Mouse (Mus musculus): Measurements from ENCODE around the gene Pkp3.

Gene Pkp3

GRCm38 (mm10) chr7:141056976-141057375, 21.0 kb upstream of the Pkp3 start:
- in situ Hi-C loops (cut with MboI, MseI) = loop anchor here (5.0 kb wide), 1 partner anchor 215 kb away; no protein-coding TSS in a partner anchor

DNA sequence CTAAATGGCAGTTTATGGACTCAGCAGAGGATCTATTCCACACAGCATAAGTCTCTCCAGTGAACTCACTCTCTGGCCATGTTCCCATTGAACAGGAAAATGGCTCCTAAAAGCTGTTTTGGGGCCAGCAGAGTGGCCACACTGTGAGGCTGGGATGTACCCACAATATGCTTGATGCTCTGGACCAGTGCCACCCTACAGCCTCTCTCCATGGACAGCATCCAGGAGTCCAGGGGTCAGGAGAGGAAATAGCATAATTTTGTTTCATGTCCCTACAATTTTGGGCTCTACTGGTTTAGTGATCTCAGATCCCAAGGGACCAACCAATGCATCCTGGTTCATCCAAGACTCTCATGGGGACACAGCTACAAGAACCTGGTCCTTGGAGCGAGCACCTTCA, 20.5 kb upstream of the Pkp3 start:
- in situ Hi-C loops (cut with MboI, MseI) = loop anchor here (5.0 kb wide), 1 partner anchor 215 kb away; no protein-coding TSS in a partner anchor

DNA sequence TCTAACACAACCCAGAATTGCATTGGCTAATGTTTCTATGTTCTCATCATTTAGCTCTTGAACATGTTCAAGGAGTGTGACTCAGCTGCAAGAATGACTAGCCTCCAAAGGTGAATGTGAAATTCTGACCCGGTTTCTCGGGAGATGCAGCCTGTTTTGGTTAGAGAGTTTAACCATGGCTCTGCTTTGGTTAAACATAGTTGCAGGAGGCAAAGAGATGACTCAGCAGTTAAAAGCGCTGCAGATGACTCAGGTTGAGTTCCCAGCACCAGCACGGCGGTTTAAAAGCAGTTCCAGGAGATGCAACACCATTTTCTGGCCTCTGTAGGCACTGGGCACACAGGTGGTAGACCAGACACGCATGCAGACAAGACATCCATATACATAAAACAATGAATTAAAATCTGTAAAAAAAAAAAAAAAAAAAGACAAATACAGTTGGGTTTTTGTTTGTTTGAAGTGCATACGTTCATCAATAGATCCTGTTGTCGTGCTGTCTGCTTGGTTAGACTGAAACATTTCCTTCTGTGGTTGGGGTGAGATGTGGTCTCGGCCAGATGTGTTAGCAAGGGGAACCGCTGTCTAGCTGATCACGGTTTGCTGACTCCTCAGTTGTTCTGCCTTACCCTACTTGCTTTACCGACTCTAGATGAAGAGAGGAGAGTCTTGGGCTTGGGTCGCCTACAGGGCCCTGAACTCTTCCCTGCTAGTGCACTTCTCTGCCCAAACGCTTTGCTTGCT, 19.2 kb upstream of the Pkp3 start:
- in situ Hi-C loops (cut with MboI, MseI) = loop anchor here (5.0 kb wide), 1 partner anchor 216 kb away; no protein-coding TSS in a partner anchor

DNA sequence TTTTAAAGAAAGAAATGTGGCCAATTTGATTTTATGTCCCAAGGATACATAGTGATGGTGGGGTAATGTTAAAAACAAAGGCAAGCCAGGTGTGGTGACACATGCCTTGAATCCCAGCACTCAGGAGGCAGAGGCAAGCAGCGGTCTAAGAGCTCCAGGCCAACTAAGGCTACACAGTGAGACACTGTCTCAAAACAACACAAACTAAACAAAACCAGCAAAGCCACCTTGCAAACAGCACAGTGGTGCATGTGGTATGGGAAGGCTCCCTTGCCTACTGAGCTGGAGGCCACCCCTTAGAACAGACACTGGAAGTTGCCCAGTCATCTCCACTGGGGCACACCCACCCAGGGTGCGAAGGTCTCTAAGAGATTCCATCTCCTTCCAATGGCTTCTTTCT, 18.1 kb upstream of the Pkp3 start:
- in situ Hi-C loops (cut with MboI, MseI) = loop anchor here (5.0 kb wide), 2 partner anchors 117 to 218 kb away; no protein-coding TSS in a partner anchor

- in situ Hi-C loops (cut with MboI, MseI) = loop anchor here (5.0 kb wide), 1 partner anchor 117 kb away; no protein-coding TSS in a partner anchor
Observed at GRCm38 (mm10) chr7:141060426-141061242, 17.4 kb upstream of the Pkp3 start, which contains the start of gene B4galnt4. B4galnt4 (plus strand) TSS chr7:141061104.

DNA sequence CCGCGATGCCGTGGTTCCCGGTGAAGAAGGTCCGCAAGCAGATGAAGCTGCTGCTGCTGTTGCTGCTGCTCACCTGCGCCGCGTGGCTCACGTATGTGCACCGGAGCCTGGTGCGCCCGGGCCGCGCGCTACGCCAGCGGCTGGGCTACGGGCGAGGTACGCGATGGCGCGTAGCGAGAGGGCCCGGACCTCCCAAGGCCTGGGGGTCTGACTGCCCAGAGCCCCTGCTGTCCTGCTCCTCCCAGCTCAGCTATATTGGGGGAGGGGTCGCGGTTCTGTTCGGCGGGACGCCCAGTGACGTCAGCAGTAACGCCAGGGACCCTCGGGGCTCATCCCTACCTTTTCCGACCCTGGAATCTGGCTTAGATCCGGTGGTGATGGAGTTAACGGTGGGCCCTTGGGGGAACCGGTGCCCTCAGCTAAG, 16.7 kb upstream of the Pkp3 start:
- in situ Hi-C loops (cut with MboI, MseI) = loop anchor here (5.0 kb wide), 1 partner anchor 116 kb away; no protein-coding TSS in a partner anchor

DNA sequence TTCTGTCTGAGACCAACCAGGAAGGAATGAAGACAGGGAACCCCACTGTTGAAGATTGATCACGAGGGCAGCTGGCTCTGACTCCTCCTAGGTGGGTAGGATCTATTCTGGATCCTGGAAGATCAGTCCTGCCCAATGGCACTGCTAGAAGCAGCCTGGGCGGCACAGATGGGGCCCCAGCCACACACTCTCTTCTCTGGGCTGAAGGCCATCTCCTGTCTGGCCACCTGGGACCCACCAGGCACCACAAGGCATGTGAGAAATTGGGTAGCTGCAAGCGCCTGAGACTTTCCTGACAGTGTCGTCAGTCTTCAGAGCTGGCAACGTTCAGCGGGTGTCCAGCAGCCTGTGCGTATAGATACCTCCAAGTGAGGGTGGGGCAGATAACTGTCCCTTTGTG, 15.5 kb upstream of the Pkp3 start:
- in situ Hi-C loops (cut with MboI, MseI) = loop anchor here (5.0 kb wide), 1 partner anchor 115 kb away; no protein-coding TSS in a partner anchor

- in situ Hi-C loops (cut with MboI, MseI) = loop anchor here (5.0 kb wide), 1 partner anchor 114 kb away; no protein-coding TSS in a partner anchor
Observed at GRCm38 (mm10) chr7:141063353-141063752, 14.7 kb upstream of the Pkp3 start.

GRCm38 (mm10) chr7:141064175-141064574, 13.8 kb upstream of the Pkp3 start:
- in situ Hi-C loops (cut with MboI, MseI) = loop anchor here (5.0 kb wide), 1 partner anchor 113 kb away; no protein-coding TSS in a partner anchor

GRCm38 (mm10) chr7:141064576-141064975, 13.4 kb upstream of the Pkp3 start:
- in situ Hi-C loops (cut with MboI, MseI) = loop anchor here (5.0 kb wide), 1 partner anchor 113 kb away; no protein-coding TSS in a partner anchor

GRCm38 (mm10) chr7:141068351-141068750, 9.7 kb upstream of the Pkp3 start:
- in situ Hi-C loops (cut with MboI, MseI) = no loop called here

DNA sequence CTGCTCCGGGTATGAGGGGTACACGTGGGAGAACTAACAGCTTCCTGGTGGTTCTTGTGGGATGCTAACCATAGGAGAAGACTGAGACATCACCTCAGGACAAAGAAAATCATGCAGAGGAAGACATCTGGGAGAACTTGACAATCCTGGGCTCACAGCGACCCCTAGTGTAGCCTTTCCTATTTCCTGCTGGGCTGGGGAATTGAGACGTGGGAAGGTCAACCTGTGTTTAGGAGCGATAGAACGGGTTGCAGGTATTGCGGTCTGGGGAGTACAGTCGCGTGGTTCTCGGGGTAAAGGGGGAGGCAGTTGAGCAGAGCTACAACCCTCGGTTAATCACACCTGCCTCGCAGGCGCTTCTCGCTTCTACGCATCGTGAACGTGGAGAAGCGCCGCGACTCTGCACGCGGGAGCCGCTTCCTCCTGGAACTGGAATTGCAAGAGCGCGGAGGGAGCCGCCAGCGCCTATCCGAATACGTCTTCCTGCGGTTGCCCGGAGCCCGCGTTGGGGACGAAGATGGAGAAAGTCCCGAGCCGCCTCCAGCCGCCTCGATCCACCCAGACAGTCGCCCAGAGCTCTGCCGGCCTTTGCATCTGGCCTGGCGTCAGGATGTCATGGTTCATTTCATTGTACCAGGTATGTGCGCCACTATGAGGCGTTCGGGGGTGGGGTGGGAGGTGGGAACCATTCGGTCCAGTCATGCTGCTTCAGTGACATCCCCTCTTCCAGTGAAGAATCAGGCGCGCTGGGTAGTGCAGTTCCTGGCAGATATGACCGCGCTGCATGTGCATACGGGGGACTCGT, 7.8 kb upstream of the Pkp3 start:
- in situ Hi-C loops (cut with MboI, MseI) = no loop called here

DNA sequence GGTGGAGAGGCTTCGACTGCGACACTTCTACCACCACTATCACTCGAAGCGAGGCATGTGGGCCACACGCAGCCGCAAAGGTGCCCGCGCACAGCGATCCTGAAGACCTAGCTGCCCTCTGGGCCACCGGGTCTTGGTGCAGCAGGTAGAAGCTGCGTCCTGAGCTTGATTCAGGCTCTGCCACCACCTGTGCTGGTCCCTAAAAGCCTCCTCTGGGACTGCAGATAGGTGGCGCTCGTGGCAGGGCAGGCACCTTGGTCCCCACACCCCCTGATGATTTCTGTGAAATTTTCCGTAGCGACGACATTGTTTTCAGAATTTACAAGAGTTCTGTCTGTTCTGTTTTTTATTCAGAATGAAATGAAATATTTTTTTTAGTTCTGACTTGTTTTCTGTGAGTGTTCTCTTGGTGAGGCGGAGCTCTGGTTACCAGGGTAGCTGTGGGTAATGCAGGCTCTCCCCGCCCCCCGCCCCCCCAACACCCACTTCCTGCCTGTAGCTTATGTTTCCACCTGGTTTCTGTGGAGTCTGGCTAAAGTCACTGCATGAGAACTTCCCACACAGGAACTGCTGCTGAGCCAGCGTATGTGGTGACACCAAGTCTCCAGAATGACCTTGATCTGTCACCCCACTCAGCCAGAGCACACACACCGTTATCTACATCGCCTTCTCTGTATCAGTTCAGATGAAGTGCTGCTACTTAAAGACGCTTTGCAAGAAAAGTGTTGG, 5.8 kb upstream of the Pkp3 start:
- in situ Hi-C loops (cut with MboI, MseI) = no loop called here

DNA sequence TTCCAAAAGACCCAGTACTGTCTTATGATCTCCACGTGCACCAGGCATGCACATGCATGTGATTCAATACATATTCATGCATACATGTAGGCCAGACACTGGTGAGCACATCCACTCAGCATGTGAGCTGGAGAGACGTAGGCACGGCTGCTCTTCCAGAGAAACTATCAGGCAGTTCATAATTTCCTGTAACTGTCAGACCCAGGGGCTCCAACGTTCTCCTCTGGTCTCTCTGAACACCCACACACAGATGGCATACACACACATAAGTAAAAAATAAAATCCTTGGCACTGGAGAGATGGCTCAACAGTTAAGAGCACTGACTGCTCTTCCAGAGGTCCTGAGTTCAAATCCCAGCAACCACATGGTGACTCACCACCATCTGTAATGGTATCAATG, 4.2 kb upstream of the Pkp3 start:
- in situ Hi-C loops (cut with MboI, MseI) = no loop called here

DNA sequence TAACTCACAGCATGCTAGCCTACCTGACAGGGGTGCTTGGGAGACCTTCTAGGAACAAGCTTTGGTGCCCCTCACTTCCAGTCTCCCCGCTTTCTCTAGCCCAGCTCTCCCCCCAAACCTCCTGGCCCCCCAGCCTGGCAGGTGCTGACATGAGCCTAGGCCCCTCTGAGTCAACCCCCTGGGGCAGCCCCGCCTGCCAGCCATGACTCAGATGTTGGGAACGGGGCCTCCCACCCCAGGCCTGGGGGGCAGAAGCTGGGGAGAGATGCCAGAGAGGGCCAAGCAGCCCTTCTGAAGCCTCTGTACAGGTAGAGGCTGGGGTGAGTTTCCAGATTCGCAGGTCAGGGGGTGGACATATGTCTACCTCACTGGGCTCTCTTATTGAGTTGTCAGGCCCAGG, 858 bp downstream of the Pkp3 start:
- in situ Hi-C loops (cut with MboI, MseI) = no loop called here

DNA sequence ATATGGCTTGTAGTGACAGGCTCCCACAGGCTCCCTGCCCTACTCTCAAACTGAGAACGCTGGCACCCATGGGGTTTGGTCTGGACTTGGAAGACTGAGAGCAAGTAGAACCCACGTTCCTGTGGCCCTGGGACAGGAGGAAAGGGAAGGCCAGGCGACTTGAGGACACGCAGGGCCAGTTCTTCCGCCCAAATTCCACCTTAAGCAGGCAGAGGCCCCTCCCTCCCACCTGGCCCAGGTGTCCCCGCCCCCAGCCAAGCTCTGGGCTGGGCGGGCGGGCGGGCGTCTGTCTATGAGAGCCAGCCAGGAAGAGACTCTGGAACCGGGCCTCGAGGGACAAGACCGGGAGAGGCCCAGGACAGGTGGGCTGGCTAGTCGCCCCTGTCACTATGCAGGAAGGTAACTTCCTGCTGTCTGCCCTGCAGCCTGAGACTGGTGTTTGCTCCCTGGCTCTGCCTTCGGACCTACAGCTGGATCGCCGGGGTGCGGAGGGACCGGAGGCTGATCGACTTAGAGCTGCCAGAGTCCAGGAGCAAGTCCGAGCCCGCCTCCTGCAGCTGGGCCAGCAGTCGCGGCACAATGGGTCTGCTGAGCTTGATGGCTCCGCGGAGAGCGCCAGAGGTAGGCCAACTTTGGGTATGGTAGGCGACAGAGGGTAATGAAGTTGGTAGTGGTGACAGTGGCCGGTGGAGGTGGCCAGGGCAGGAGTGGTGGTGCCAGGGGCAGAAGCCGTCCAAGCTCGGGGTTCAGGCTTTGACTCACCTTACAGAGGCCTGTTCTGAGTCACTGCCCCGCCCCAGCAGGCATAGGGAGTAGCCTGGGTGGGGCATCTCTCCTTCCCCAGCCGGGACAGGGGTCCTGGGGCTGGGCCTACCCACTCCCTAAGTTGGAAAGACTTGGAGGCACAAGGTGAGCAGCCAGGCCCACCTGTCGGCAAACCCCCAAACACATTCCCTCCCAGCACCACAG, 1.7 kb downstream of the Pkp3 start:
- in situ Hi-C loops (cut with MboI, MseI) = no loop called here

DNA sequence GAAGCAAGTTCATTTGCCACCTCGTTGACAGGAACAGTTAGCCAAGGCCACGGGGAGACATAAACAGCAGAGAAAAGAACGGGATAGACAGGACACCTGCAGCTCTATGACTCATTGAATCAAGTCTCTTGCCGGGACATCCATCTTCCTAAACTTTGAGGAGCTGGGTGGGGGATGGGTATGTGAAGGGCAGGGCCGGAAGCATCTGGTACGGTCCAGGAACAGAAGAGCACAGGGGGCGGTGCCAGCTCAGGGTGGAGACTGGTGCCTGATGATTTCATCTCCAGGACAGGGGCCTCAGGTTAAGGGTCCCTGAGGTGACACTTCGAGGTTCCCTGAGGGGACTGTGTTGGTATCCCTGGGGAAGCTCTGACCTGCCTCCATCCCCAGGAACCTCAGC, 9.9 kb downstream of the Pkp3 start:
- in situ Hi-C loops (cut with MboI, MseI) = no loop called here

GRCm38 (mm10) chr7:141088473-141088872, 10.5 kb downstream of the Pkp3 start:
- in situ Hi-C loops (cut with MboI, MseI) = no loop called here

DNA sequence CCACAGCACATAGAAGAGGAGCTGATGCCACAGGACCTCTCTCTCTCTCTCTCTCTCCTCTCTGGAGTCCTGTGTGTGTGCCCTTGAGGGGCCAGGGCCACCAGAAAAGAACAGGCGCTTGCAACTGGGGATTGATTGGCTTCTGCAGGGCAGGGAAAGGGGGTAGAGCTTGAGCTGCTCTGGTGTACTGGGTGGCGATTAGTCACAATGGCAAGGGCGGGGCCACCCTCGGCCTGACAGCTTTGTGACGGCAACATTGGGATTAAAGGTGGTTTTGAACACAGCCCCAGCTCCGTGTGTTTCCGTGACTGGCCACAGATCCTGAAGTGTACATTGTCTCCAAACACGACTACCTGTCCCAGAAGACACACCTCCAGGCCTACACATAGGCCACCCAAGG, 12.2 kb downstream of the Pkp3 start:
- in situ Hi-C loops (cut with MboI, MseI) = loop anchor here (10.0 kb wide), 1 partner anchor 85 kb away; the partner anchor contains the start of gene Rnh1
